Mouse (Mus musculus): ENCODE measurements around the gene Pou3f3. TPM values are rescaled to one million over a fixed set of nuclear protein-coding genes. Genes with fewer than 3 reads are reported as not detected.

Pou3f3 gene
- polyA plus RNA-seq, 1 experiment = 15.9 TPM

GRCm38 (mm10) chr1:42690024-42690575 is 5.5 kb upstream of the Pou3f3 start:
- TF ChIP-seq CTCF (IDR thresholded peaks at IDR 0.05; ENCODE audit: borderline replicate concordance, insufficient read depth, low read depth, low read length) (no peak), POLR2A (IDR thresholded peaks at IDR 0.05; ENCODE audit: borderline replicate concordance, insufficient read depth, low read length) (no peak)
- no peak overlapping the region for H3K4me3 ChIP-seq (replicated peaks; ENCODE audit: insufficient read depth, low read depth, low read length)
- DNase-seq = no peak
- H3K4me1 ChIP-seq (ENCODE audit: control insufficient read depth, insufficient read depth, low read length) = 0 out of 2 replicates have a peak, but pooled peaks cover 11% of the 10 kb centered on the region
- 77% methylated on average over 4 of the region's 4 CpGs for WGBS
- H3K27ac ChIP-seq (ENCODE audit: insufficient read depth, low read length) = no peak overlapping the region
- peaks cover 9% of the 10 kb centered on the region; the same call in 1 of the 2 replicates for H3K27me3 ChIP-seq (ENCODE audit: control insufficient read depth, insufficient read depth, low read length)

- H3K4me1 ChIP-seq (ENCODE audit: control insufficient read depth, insufficient read depth, low read length) = 0 out of 2 replicates have a peak, but pooled peaks cover 6% of the 10 kb centered on the region
- H3K27me3 ChIP-seq (ENCODE audit: control insufficient read depth, insufficient read depth, low read length) = peaks cover 12% of the 10 kb centered on the region; the same call in 1 of the 2 replicates
- peak; percentile 60 to 61 for DNase-seq
- no peak overlapping the region for H3K4me3 ChIP-seq (replicated peaks; ENCODE audit: insufficient read depth, low read depth, low read length)
- no peak overlapping the region for H3K27ac ChIP-seq (ENCODE audit: insufficient read depth, low read length)
- no peak for TF ChIP-seq POLR2A (IDR thresholded peaks at IDR 0.05; ENCODE audit: borderline replicate concordance, insufficient read depth, low read length)
- peak; percentile 59 for TF ChIP-seq CTCF (IDR thresholded peaks at IDR 0.05; ENCODE audit: borderline replicate concordance, insufficient read depth, low read depth, low read length)
- WGBS = 26% methylated on average over 9 of the region's 9 CpGs
Observed at GRCm38 (mm10) chr1:42691202-42692170, 4.1 kb upstream of the Pou3f3 start.

DNA sequence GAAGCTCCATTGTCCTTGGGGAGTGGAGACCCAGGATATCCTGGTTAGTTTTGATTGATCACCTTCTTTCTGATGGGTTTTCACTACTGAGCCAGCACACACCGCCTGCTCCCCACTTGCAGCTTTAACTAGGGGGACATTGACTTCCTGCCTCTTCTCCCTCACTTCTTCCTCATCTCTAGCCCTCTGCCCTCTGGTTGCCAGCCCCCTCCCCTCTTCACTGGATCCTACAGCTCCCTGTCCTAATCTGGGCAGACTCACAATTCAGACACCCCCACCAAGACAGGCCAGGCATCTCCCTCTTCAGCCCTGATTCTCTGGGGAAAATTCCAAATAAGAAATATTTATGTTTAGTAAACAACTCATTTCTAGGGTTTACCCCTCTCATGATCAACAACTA is 3.3 kb upstream of the Pou3f3 start:
- Histone ChIP-seq H3K27ac (ENCODE audit: insufficient read depth, low read length) (no peak overlapping the region), H3K4me1 (ENCODE audit: control insufficient read depth, insufficient read depth, low read length) (0 out of 2 replicates have a peak, but pooled peaks cover 6% of the 10 kb centered on the region), H3K27me3 (ENCODE audit: control insufficient read depth, insufficient read depth, low read length) (peaks cover 20% of the 10 kb centered on the region), H3K4me3 (replicated peaks; ENCODE audit: insufficient read depth, low read depth, low read length) (no peak overlapping the region)
- no peak for DNase-seq
- no peak for TF ChIP-seq POLR2A (IDR thresholded peaks at IDR 0.05; ENCODE audit: borderline replicate concordance, insufficient read depth, low read length)
- TF ChIP-seq CTCF (IDR thresholded peaks at IDR 0.05; ENCODE audit: borderline replicate concordance, insufficient read depth, low read depth, low read length) = no peak
- 72% methylated on average over 1 of the region's 1 CpGs for WGBS

DNA sequence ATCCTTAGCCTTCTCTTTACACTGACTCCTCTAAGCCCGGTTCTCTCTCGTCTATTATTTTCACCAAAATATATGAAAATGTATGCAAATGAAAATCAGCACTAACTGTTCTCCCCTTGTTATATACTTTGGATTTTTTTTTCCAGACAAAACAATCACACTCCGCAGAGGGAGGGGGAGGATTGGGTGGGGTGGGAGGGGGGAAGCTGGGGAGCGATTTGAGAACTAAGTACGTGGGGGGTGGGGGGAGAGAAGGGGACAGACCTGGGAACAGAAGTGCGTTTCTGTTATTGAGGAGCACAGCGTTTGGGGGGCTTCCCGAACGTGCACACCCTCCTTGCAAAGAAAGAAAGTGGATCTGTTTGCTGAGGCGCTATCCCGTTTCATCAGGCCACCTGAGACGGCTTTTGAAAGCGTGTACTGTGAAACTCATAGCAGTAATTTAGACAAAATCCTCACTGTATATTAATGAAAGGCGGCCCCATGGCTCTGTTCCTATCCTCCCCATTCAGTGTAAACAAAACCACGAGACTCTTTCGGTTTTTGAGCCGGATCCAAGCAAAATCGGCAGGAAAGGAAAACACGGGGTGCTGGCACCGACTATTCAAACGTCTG is 2.4 kb upstream of the Pou3f3 start:
- Histone ChIP-seq H3K4me1 (ENCODE audit: control insufficient read depth, insufficient read depth, low read length) (0 out of 2 replicates have a peak, but pooled peaks cover 6% of the 10 kb centered on the region), H3K4me3 (replicated peaks; ENCODE audit: insufficient read depth, low read depth, low read length) (peak overlapping the region; percentile 53), H3K27me3 (ENCODE audit: control insufficient read depth, insufficient read depth, low read length) (peaks cover 26% of the 10 kb centered on the region), H3K27ac (ENCODE audit: insufficient read depth, low read length) (peak overlapping the region; percentile 31; the same call in 1 of the 2 replicates)
- DNase-seq = peak in 1 of 2 experiments; percentile 42
- TF ChIP-seq CTCF (IDR thresholded peaks at IDR 0.05; ENCODE audit: borderline replicate concordance, insufficient read depth, low read depth, low read length) (no peak), POLR2A (IDR thresholded peaks at IDR 0.05; ENCODE audit: borderline replicate concordance, insufficient read depth, low read length) (no peak)
- WGBS = 11% methylated on average over 21 of the region's 21 CpGs

DNA sequence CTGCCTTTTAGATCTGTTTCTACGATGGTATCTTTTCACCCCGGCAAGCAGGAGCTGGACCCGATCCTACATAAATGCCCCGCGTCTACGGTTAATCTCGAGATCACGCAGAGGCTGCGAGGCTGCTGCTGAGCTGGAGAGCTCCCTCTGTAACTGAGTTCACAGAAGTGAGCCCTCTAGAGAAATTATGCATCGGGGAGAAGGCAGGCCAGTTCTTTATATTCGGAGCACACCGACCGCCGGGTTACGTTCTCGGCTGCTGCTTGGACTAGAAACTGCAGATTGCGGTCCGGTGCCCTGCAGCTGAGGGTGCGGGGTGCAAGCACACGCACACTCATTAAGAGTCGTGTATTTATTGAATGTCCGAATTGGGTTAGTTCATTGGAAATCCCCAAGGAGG is 1.7 kb upstream of the Pou3f3 start:
- Histone ChIP-seq H3K4me1 (ENCODE audit: control insufficient read depth, insufficient read depth, low read length) (0 out of 2 replicates have a peak, but pooled peaks cover 6% of the 10 kb centered on the region), H3K27me3 (ENCODE audit: control insufficient read depth, insufficient read depth, low read length) (peaks cover 28% of the 10 kb centered on the region), H3K4me3 (replicated peaks; ENCODE audit: insufficient read depth, low read depth, low read length) (peak overlapping the region; percentile 53), H3K27ac (ENCODE audit: insufficient read depth, low read length) (peak overlapping the region; percentile 40; the same call in 1 of the 2 replicates)
- TF ChIP-seq CTCF (IDR thresholded peaks at IDR 0.05; ENCODE audit: borderline replicate concordance, insufficient read depth, low read depth, low read length) = no peak
- TF ChIP-seq POLR2A (IDR thresholded peaks at IDR 0.05; ENCODE audit: borderline replicate concordance, insufficient read depth, low read length) = no peak
- WGBS = under 1% methylated on average over 22 of the region's 22 CpGs
- DNase-seq = peak; percentile 49 to 60

- peak overlapping the region; percentile 28; the same call in 1 of the 2 replicates for H3K27ac ChIP-seq (ENCODE audit: insufficient read depth, low read length)
- peaks cover 28% of the 10 kb centered on the region for H3K27me3 ChIP-seq (ENCODE audit: control insufficient read depth, insufficient read depth, low read length)
- peak in 1 of 2 experiments; percentile 51 for DNase-seq
- under 1% methylated on average over 26 of the region's 26 CpGs for WGBS
- no peak for TF ChIP-seq CTCF (IDR thresholded peaks at IDR 0.05; ENCODE audit: borderline replicate concordance, insufficient read depth, low read depth, low read length)
- TF ChIP-seq POLR2A (IDR thresholded peaks at IDR 0.05; ENCODE audit: borderline replicate concordance, insufficient read depth, low read length) = no peak
- H3K4me1 ChIP-seq (ENCODE audit: control insufficient read depth, insufficient read depth, low read length) = 0 out of 2 replicates have a peak, but pooled peaks cover 6% of the 10 kb centered on the region
- peak overlapping the region; percentile 53 for H3K4me3 ChIP-seq (replicated peaks; ENCODE audit: insufficient read depth, low read depth, low read length)
Observed at GRCm38 (mm10) chr1:42694290-42694664, 1.3 kb upstream of the Pou3f3 start.
